Mouse (Mus musculus) brain, embryonic 14.5 days (tissue): ENCODE measurements around the gene Fancc.

Experiments
- CTCF ChIP-seq: fragments of 200-500 bp; IDR thresholded peaks from 2 replicates; pipeline ENCODE4 v1.5.1; 2012; ENCODE audit warnings: inconsistent platforms, mild to moderate bottlenecking, moderate library complexity, borderline replicate concordance; ENCODE audit not compliant: insufficient read depth, insufficient read length; ENCODE audit errors: extremely low read depth
- POLR2A ChIP-seq: fragments of 200-500 bp; IDR thresholded peaks from 2 replicates; pipeline ENCODE4 v1.6.1; 2012; ENCODE audit warnings: mild to moderate bottlenecking, inconsistent platforms, borderline replicate concordance; ENCODE audit not compliant: poor library complexity, insufficient read depth, insufficient read length, severe bottlenecking; ENCODE audit errors: extremely low read depth

- no peak for TF ChIP-seq CTCF
- no peak for TF ChIP-seq POLR2A
Observed at GRCm38 (mm10) chr13:63290126-63290525, 207.0 kb downstream of the Fancc start.
